11 mouse cellular contexts compared by ENCODE assay signal in genomic region chr1:192825746-192826145, GRCm38 (mm10). TPM values are rescaled to one million over a fixed set of nuclear protein-coding genes. Genes with fewer than 3 reads are reported as not detected.
A peak's percentile ranks its signal among the peaks of the same experiment; 100 is the strongest.
DNase-seq lines count a peak whose midpoint lies in the region; ATAC-seq lines count a peak whose summit lies in the region.
"Had no signal": no experiment of that assay in that cellular context is flagged by ENCODE, and none has a peak within 500 bp of the region (broad histone marks: within the 10 kb centered on the region; RNA-seq: fewer than 3 reads in every experiment).

No protein-coding gene starts in this region.

- H3K27me3 ChIP-seq in liver, embryonic 11.5 days (replicated peaks; ENCODE audit: control insufficient read depth, insufficient read depth, low read length), result no peaks in the 10 kb centered on the region
- H3K27me3 ChIP-seq in midbrain, embryonic 10.5 days (ENCODE audit: low read depth, poor library complexity, severe bottlenecking), result peaks cover 52% of the 10 kb centered on the region
- H3K27me3 ChIP-seq: hindbrain, embryonic 15.5 days; Patski had no signal

- no peaks in the 10 kb centered on the region for H3K9me3 ChIP-seq in liver, embryonic 11.5 days (ENCODE audit: control insufficient read depth, low read length)
- no peaks in the 10 kb centered on the region for H3K9me3 ChIP-seq in midbrain, embryonic 10.5 days (replicated peaks)
- H3K9me3 ChIP-seq: hindbrain, embryonic 15.5 days had no signal

- H3K9ac ChIP-seq in liver, embryonic 11.5 days (ENCODE audit: low read depth, low read length), result no peak overlapping the region
- H3K9ac ChIP-seq: hindbrain, embryonic 15.5 days had no signal

- WGBS in liver, embryonic 11.5 days, result 20% methylated on average over 9 of the region's 9 CpGs
- WGBS in midbrain, embryonic 10.5 days, result 24% methylated on average over 9 of the region's 9 CpGs

- H3K4me2 ChIP-seq in liver, embryonic 11.5 days, result peak overlapping the region; percentile 39
- H3K4me2 ChIP-seq: hindbrain, embryonic 15.5 days had no signal

- no peak overlapping the region for H3K27ac ChIP-seq in liver, embryonic 11.5 days (ENCODE audit: low read depth, low read length)
- no peak overlapping the region for H3K27ac ChIP-seq in midbrain, embryonic 10.5 days (replicated peaks)
- H3K27ac ChIP-seq: hindbrain, embryonic 15.5 days had no signal

- ATAC-seq in liver, embryonic 11.5 days (replicated peaks; ENCODE audit: low FRiP score), result peak; percentile 87
- ATAC-seq: Patski had no signal

- H3K4me1 ChIP-seq in liver, embryonic 11.5 days (replicated peaks; ENCODE audit: control insufficient read depth, insufficient read depth, low read length), result peaks cover 9% of the 10 kb centered on the region
- H3K4me1 ChIP-seq in midbrain, embryonic 10.5 days, result peaks cover 45% of the 10 kb centered on the region

- no peaks in the 10 kb centered on the region for H3K36me3 ChIP-seq in liver, embryonic 11.5 days (ENCODE audit: control insufficient read depth, insufficient read depth, low read length)
- no peaks in the 10 kb centered on the region for H3K36me3 ChIP-seq in midbrain, embryonic 10.5 days
- H3K36me3 ChIP-seq: hindbrain, embryonic 15.5 days had no signal

- no peak overlapping the region for H3K4me3 ChIP-seq in liver, embryonic 11.5 days (ENCODE audit: low read depth, low read length)
- H3K4me3 ChIP-seq in midbrain, embryonic 10.5 days, result no peak overlapping the region
- H3K4me3 ChIP-seq: hindbrain, embryonic 15.5 days had no signal

- DNase-seq in thymus, postnatal 14 days, result peak; percentile 35
- DNase-seq in thymus, postnatal 10 days (ENCODE audit: low spot score in 2 of 2), result no peak
- peak; percentile 47 for DNase-seq in c-Kit-positive CD71-positive TER-119-negative erythroid progenitor cells, embryonic 14.5 days (ENCODE audit: low read depth)
- DNase-seq in liver, embryonic 11.5 days (ENCODE audit: low spot score), result peak; percentile 55
- DNase-seq in embryo, embryonic 9.5 days (ENCODE audit: extremely low spot score), result no peak
- DNase-seq in midbrain, embryonic 10.5 days (ENCODE audit: low spot score), result no peak
- DNase-seq in gastrocnemius, adult 18-20 months (ENCODE audit: low spot score), result no peak
- DNase-seq: cerebellum, postnatal 14 days; kidney, postnatal 25 days had no signal

RNA-seq across cellular contexts. Expression of gene Sertad4, which starts 29.8 kb away (rescaled TPM):
- polyA plus RNA-seq in liver, embryonic 11.5 days (2014; fragmentation: Nextera tagmentation; extraction: Ambion mirVana), result 3.9 and 4.0 TPM in 2 replicates
- 8.3 and 11.4 TPM in 2 replicates for polyA plus RNA-seq in midbrain, embryonic 10.5 days (2016; fragmentation: Nextera tagmentation; extraction: Ambion mirVana)
- total RNA-seq in gastrocnemius, adult 18-20 months (2021), result 1 to 10 TPM in 1 of 2 experiments, under 1 TPM in 1; 0.66 to 2.6 TPM

RNA-seq across cellular contexts. Expression of gene Hhat, which starts 54.7 kb away (rescaled TPM):
- 3.8 and 4.3 TPM in 2 replicates for polyA plus RNA-seq in liver, embryonic 11.5 days (2014; fragmentation: Nextera tagmentation; extraction: Ambion mirVana)
- 8.0 and 8.2 TPM in 2 replicates for polyA plus RNA-seq in midbrain, embryonic 10.5 days (2016; fragmentation: Nextera tagmentation; extraction: Ambion mirVana)
- 1 to 10 TPM; 1.2 to 1.3 TPM for total RNA-seq in gastrocnemius, adult 18-20 months (2021)

Comparison
In these comparisons a context has a peak if more than half of its experiments do, and no peak if none do; other contexts are left out.
1. DNase-seq: peak in thymus, postnatal 14 days (single experiment), c-Kit-positive CD71-positive TER-119-negative erythroid progenitor cells, embryonic 14.5 days (single experiment) and liver, embryonic 11.5 days (single experiment); none in thymus, postnatal 10 days (0 of 2), embryo, embryonic 9.5 days (single experiment), midbrain, embryonic 10.5 days (single experiment) and gastrocnemius, adult 18-20 months (single experiment).